Mouse (Mus musculus) MEL (cell line): Measurements from ENCODE around the gene Macf1. TPM values are rescaled to one million over a fixed set of nuclear protein-coding genes. Genes with fewer than 3 reads are reported as not detected.
"Not testable (repeated sequence)": the region's sequence is repeated elsewhere in the genome, so short reads cannot be mapped to it uniquely, and the experiment has no call there.

Experiments
- DNase-seq: peaks from one replicate; pipeline ENCODE4 v3.0.0; 2011; ENCODE audit warnings: low read depth, low spot score
- H3K27ac ChIP-seq: 2 replicates; pipeline ENCODE4 v1.5.1; 2012; ENCODE audit warnings: low read depth, mild to moderate bottlenecking, control low read depth, low read length, moderate library complexity; ENCODE audit not compliant: control insufficient read depth
- H3K27me3 ChIP-seq, 2 experiments: fragments of 150-350 bp in 1 of 2; sonication (generic) in 1 of 2; 2 replicates each; pipeline ENCODE4 v1.6.1; 2012; ENCODE audit warnings: low read length in 2 of 2, mild to moderate bottlenecking in 2 of 2, improper control_type of control experiment in 1 of 2, moderate library complexity in 1 of 2; ENCODE audit not compliant: insufficient read depth in 2 of 2, control insufficient read depth in 1 of 2
- H3K36me3 ChIP-seq, 2 experiments: 2 replicates each; pipeline ENCODE4 v1.6.1; 2012 to 2014; ENCODE audit warnings: low read length in 2 of 2, improper control_type of control experiment in 1 of 2, inconsistent platforms in 1 of 2, mild to moderate bottlenecking in 1 of 2; ENCODE audit not compliant: insufficient read depth in 2 of 2, control insufficient read depth in 1 of 2
- H3K4me1 ChIP-seq, 2 experiments: fragments of 150-350 bp in 1 of 2; sonication (generic) in 1 of 2; 2 replicates each; pipeline ENCODE4 v1.6.1; 2012; ENCODE audit warnings: low read length in 2 of 2, improper control_type of control experiment in 1 of 2, mild to moderate bottlenecking in 1 of 2; ENCODE audit not compliant: insufficient read depth in 2 of 2, control insufficient read depth in 1 of 2
- H3K4me3 ChIP-seq, 2 experiments: fragments of 150-350 bp in 1 of 2; sonication (generic) in 1 of 2; 2 replicates each; pipeline ENCODE4 v1.5.1; 2012; ENCODE audit warnings: low read depth in 2 of 2, low read length in 2 of 2, mild to moderate bottlenecking in 2 of 2, moderate library complexity in 2 of 2, control low read depth in 1 of 2, improper control_type of control experiment in 1 of 2; ENCODE audit not compliant: control insufficient read depth in 1 of 2, insufficient read depth in 1 of 2
- H3K79me2 ChIP-seq: 2 replicates; pipeline ENCODE4 v1.6.1; 2012; ENCODE audit warnings: mild to moderate bottlenecking, low read length, moderate library complexity; ENCODE audit not compliant: control insufficient read depth, poor library complexity, insufficient read depth
- H3K9ac ChIP-seq: 2 replicates; pipeline ENCODE4 v1.6.1; 2012; ENCODE audit warnings: low read depth, mild to moderate bottlenecking, control low read depth, low read length, moderate library complexity; ENCODE audit not compliant: control insufficient read depth, poor library complexity, severe bottlenecking
- H3K9me3 ChIP-seq: fragments of 150-350 bp; sonication (generic); replicated peaks from 2 replicates; pipeline ENCODE4 v1.6.1; 2012; ENCODE audit warnings: mild to moderate bottlenecking, low read length, improper control_type of control experiment, moderate library complexity; ENCODE audit not compliant: insufficient read depth
- BHLHE40 ChIP-seq: IDR thresholded peaks from 2 replicates; pipeline ENCODE4 v1.6.1; 2012; ENCODE audit warnings: low read depth, mild to moderate bottlenecking, inconsistent platforms, low read length, improper control_type of control experiment, borderline replicate concordance
- CHD1 ChIP-seq: IDR thresholded peaks from 2 replicates; pipeline ENCODE4 v1.6.1; 2012; ENCODE audit warnings: low read depth, mild to moderate bottlenecking, inconsistent platforms, low read length, improper control_type of control experiment
- CTCF ChIP-seq, 3 experiments: IDR thresholded peaks in 2 of 3; conservative IDR thresholded peaks in 1 of 3; 2 replicates each; pipeline ENCODE4 v1.5.1; 2011 to 2012; ENCODE audit warnings: low read length in 3 of 3, low read depth in 2 of 3, mild to moderate bottlenecking in 2 of 3, improper control_type of control experiment in 1 of 3, inconsistent platforms in 1 of 3, mixed read lengths in 1 of 3, moderate library complexity in 1 of 3; ENCODE audit not compliant: control insufficient read depth in 1 of 3, insufficient read depth in 1 of 3, poor library complexity in 1 of 3, severe bottlenecking in 1 of 3
- EP300 ChIP-seq, 2 experiments: IDR thresholded peaks; 2 replicates each; pipeline ENCODE4 v1.6.1; 2011; ENCODE audit warnings: improper control_type of control experiment in 2 of 2, low read length in 2 of 2, low read depth in 1 of 2, mild to moderate bottlenecking in 1 of 2
- GABPA ChIP-seq: IDR thresholded peaks from 2 replicates; pipeline ENCODE4 v1.6.1; 2012; ENCODE audit warnings: low read depth, mild to moderate bottlenecking, inconsistent platforms, low read length, improper control_type of control experiment, moderate library complexity
- HCFC1 ChIP-seq: IDR thresholded peaks from 2 replicates; pipeline ENCODE4 v1.6.1; 2012; ENCODE audit warnings: low read depth, mild to moderate bottlenecking, inconsistent platforms, low read length, improper control_type of control experiment, moderate library complexity
- KAT2A ChIP-seq: conservative IDR thresholded peaks from 2 replicates; pipeline ENCODE4 v1.6.1; 2012; ENCODE audit warnings: low read depth, low read length, improper control_type of control experiment, inconsistent platforms
- MXI1 ChIP-seq: IDR thresholded peaks from 2 replicates; pipeline ENCODE4 v1.6.1; 2011; ENCODE audit warnings: mild to moderate bottlenecking, low read depth, low read length, improper control_type of control experiment
- MYB ChIP-seq: IDR thresholded peaks from 2 replicates; pipeline ENCODE4 v1.6.1; 2011; ENCODE audit warnings: mild to moderate bottlenecking, low read depth, low read length, improper control_type of control experiment
- NELFE ChIP-seq: IDR thresholded peaks from 2 replicates; pipeline ENCODE4 v1.6.1; 2011; ENCODE audit warnings: low read depth, low read length, improper control_type of control experiment
- POLR2AphosphoS2 ChIP-seq: IDR thresholded peaks from 2 replicates; pipeline ENCODE4 v1.6.1; 2011; ENCODE audit warnings: low read length, improper control_type of control experiment
- POLR2AphosphoS5 ChIP-seq: IDR thresholded peaks from 2 replicates; pipeline ENCODE4 v1.6.1; 2012; ENCODE audit warnings: low read depth, borderline replicate concordance, mild to moderate bottlenecking, inconsistent platforms, low read length, moderate library complexity, mixed read lengths
- RAD21 ChIP-seq: IDR thresholded peaks from 2 replicates; pipeline ENCODE4 v1.6.1; 2011; ENCODE audit warnings: mild to moderate bottlenecking, low read depth, low read length, improper control_type of control experiment
- RCOR1 ChIP-seq: IDR thresholded peaks from 2 replicates; pipeline ENCODE4 v1.6.1; 2012; ENCODE audit warnings: low read depth, mild to moderate bottlenecking, inconsistent platforms, low read length, improper control_type of control experiment
- SIN3A ChIP-seq: IDR thresholded peaks from 2 replicates; pipeline ENCODE4 v1.6.1; 2012; ENCODE audit warnings: low read length, improper control_type of control experiment, inconsistent platforms
- SMC3 ChIP-seq: IDR thresholded peaks from 2 replicates; pipeline ENCODE4 v1.6.1; 2011; ENCODE audit warnings: low read depth, low read length, improper control_type of control experiment
- TCF12 ChIP-seq: IDR thresholded peaks from 2 replicates; pipeline ENCODE4 v1.6.1; 2014; ENCODE audit warnings: low read depth, mild to moderate bottlenecking, inconsistent platforms, low read length, improper control_type of control experiment, moderate library complexity
- ZC3H11A ChIP-seq: IDR thresholded peaks from 2 replicates; pipeline ENCODE4 v1.6.1; 2012; ENCODE audit warnings: low read depth, mild to moderate bottlenecking, inconsistent platforms, low read length, improper control_type of control experiment
- polyA plus RNA-seq, 2 experiments: library from polyadenylated mRNA; stranded (reverse) in 1 of 2; unstranded in 1 of 2; fragments of >175 nt in 1 of 2; fragments of >200 nt in 1 of 2; gene quantifications; 2 replicates each; pipeline versions ENCODE4 v1.2.1 to v1.2.4; 2012; ENCODE audit warnings: low replicate concordance in 2 of 2, low read depth in 1 of 2; ENCODE audit not compliant: insufficient read length in 2 of 2, insufficient read depth in 1 of 2, missing spikeins in 1 of 2
- total RNA-seq: library from RNA; depleted of rRNA; stranded (reverse); fragments of 300-350 nt; gene quantifications from 2 replicates; pipeline ENCODE4 v1.2.3, GENCODE M21; 2012

Gene Macf1
- total and polyA plus RNA-seq, 3 experiments, result 18.5 to 71.4 (median 60.8) TPM

DNA sequence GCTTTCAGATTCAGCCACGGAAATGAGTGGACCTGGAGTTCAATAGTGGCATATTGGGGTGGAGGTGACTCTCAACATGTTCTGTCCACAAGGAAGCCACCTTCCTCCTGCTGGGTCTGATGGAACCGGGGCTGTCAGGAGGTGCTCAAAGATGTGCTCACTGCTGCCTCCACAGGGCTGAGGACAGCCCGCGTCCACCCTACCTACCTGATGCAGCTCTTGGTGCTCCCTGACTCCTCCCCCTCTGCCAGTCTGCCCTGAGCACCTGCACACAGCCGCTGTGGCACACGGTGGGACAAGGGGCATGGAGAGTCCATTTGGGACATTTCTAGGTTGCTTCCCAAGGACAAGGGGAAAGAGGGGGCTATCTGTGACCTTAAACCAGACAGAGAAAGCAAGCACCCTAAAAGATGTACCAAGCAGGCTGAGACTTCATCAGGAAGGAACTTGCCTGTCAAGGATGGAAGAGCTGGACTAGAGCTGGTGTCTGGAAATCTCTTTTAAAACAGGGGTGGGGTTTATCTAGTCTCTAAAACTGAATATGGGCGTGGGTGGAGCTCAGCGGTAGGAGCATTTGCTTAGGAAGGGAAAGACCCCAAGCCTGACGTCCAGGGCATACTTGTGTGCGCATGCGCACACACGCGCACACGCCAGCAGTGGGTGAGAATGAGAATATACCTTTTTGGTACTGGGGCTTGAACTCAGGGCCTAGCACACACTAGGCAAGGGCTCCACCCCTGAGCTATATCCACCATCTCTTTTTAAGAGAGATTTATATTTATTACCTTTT is 348.2 kb downstream of the Macf1 start:
- Histone ChIP-seq H3K79me2 (no peaks in the 10 kb centered on the region), H3K9me3 (no peaks in the 10 kb centered on the region), H3K4me1 (no peaks in the 10 kb centered on the region), H3K27ac (no peak overlapping the region), H3K27me3 (no peaks in the 10 kb centered on the region), H3K4me3 (no peak overlapping the region)
- TF ChIP-seq CTCF (IDR thresholded peaks at IDR 0.05 in 2 of 3, conservative IDR thresholded peaks at IDR 0.05 in 1 of 3; ENCODE audit: control insufficient read depth in 1 of 3, insufficient read depth in 1 of 3, low read depth in 2 of 3, low read length in 3 of 3, poor library complexity in 1 of 3, severe bottlenecking in 1 of 3) (peak in 1 of 3 experiments; percentile 17; a peak in 1 of 6 replicates), KAT2A (no peak)
- TF ChIP-seq, all 39 proteins: peak for 1
- DNase-seq, result no peak
- Histone ChIP-seq H3K36me3 (no peaks in the 10 kb centered on the region), H3K9ac (no peak overlapping the region)

GRCm38 (mm10) chr4:123335244-123335643 is 348.9 kb downstream of the Macf1 start:
- H3K27ac ChIP-seq, H3K9ac ChIP-seq, H3K9me3 ChIP-seq, H3K27me3 ChIP-seq, H3K79me2 ChIP-seq, H3K4me1 ChIP-seq, H3K36me3 ChIP-seq, H3K4me3 ChIP-seq, DNase-seq: not testable (repeated sequence)

GRCm38 (mm10) chr4:123334177-123334576 is 350.0 kb downstream of the Macf1 start:
- H3K79me2 ChIP-seq, result no peaks in the 10 kb centered on the region
- DNase-seq, result no peak
- H3K4me3 ChIP-seq, result no peak overlapping the region
- H3K27ac ChIP-seq, result no peak overlapping the region
- no peaks in the 10 kb centered on the region for H3K4me1 ChIP-seq
- TF ChIP-seq RAD21, result no peak
- TF ChIP-seq MYB, result no peak
- TF ChIP-seq POLR2AphosphoS2, result no peak
- TF ChIP-seq EP300 (IDR thresholded peaks at IDR 0.05; ENCODE audit: low read depth in 1 of 2, low read length in 2 of 2), result no peak
- TF ChIP-seq, all 39 proteins: peak for 0
- Histone ChIP-seq H3K27me3 (no peaks in the 10 kb centered on the region), H3K36me3 (no peaks in the 10 kb centered on the region), H3K9me3 (no peaks in the 10 kb centered on the region), H3K9ac (no peak overlapping the region)

DNA sequence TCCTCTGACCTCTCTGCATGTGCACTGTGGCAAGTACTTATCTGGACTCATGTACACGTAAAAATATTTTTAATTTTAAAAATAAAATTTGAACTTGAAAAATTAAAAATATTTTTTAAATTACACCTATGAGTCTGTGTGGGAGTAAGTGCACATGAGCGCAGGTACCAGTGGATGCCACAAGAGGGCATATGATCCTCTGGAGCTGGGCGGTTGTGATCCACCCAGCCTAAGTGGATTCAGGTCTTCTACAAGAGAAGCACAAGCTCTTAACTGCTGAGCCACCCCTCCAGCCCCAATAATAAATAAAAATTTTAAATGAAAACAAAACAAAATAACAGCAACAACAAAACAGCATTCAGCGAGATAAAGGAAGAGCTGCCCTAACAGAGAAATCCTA is 351.0 kb downstream of the Macf1 start:
- Histone ChIP-seq H3K79me2 (no peaks in the 10 kb centered on the region), H3K27ac (no peak overlapping the region), H3K4me3 (no peak overlapping the region), H3K4me1 (no peaks in the 10 kb centered on the region), H3K9ac (no peak overlapping the region), H3K9me3 (no peaks in the 10 kb centered on the region), H3K27me3 (no peaks in the 10 kb centered on the region), H3K36me3 (no peaks in the 10 kb centered on the region)
- peak; percentile 27 for DNase-seq
- no peak for TF ChIP-seq GABPA
- no peak for TF ChIP-seq BHLHE40
- TF ChIP-seq HCFC1, result no peak
- no peak for TF ChIP-seq MYB
- no peak for TF ChIP-seq POLR2AphosphoS2
- TF ChIP-seq CHD1, result no peak
- TF ChIP-seq CTCF (IDR thresholded peaks at IDR 0.05 in 2 of 3, conservative IDR thresholded peaks at IDR 0.05 in 1 of 3; ENCODE audit: control insufficient read depth in 1 of 3, insufficient read depth in 1 of 3, low read depth in 2 of 3, low read length in 3 of 3, poor library complexity in 1 of 3, severe bottlenecking in 1 of 3), result peak; percentile 21 to 40 (median 38); a peak in 5 of 6 replicates
- no peak for TF ChIP-seq MXI1
- TF ChIP-seq NELFE, result no peak
- TF ChIP-seq RCOR1, result no peak
- TF ChIP-seq SMC3, result peak; percentile 30; the same call in 1 of the 2 replicates
- no peak for TF ChIP-seq SIN3A
- 0 out of 2 replicates have a peak, but pooled peaks have one; percentile 11 for TF ChIP-seq ZC3H11A
- no peak for TF ChIP-seq POLR2AphosphoS5
- TF ChIP-seq EP300 (IDR thresholded peaks at IDR 0.05; ENCODE audit: low read depth in 1 of 2, low read length in 2 of 2), result no peak
- no peak for TF ChIP-seq TCF12
